Mouse (Mus musculus): Measurements from ENCODE around the gene Gm14459.
"Not testable (repeated sequence)": the region's sequence is repeated elsewhere in the genome, so short reads cannot be mapped to it uniquely, and the experiment has no call there.

Gm14459 gene

DNA sequence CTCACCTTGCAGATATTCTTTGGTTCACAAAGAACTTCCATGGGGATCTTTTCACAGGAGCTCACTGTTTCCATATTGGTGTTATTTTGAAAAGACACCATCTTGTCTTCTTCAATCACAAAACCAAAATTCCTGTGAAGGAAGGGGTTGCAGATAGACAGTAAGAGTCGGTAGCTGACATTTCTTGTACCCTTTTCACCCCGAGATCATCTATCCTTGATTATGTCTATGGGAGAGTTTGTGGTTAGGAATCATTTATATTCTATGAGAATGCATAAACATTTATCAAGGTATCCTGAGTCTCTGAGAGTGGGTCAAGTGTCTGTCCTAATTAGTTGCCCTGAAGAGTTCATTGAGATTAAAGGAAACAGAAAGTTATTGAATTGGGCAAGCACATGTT, at the start of gene Gm14459:
Gene Gm14459, minus strand, starts transcription at position 101 of the 400 bp plus-strand sequence.
- no peak for DNase-seq

DNA sequence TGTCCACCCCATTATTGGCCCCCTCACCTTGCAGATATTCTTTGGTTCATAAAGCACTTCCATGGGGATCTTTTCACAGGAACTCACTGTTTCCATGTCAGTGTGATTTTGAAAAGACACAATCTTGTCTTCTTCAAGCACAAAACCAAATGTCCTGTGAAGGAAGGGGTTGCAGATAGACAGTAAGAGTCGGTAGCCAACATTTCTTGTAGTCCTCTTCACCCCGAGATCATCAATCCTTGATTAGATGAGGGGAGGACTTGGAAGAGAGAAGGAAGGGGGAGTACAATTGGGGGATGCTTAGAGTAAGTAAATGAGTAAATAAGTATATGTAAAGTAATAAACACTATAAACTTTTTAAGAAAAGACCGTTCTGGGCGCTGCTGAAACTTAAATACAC, 23.4 kb upstream of the Gm14459 start, which contains the start of gene Ssxb6:
Gene Ssxb6, minus strand, starts transcription at position 101 of the 400 bp plus-strand sequence.
- DNase-seq: not testable (repeated sequence)

Data from cerebellum, adult 9-10 months (tissue).